ENCODE assay signal across 8 mouse cellular contexts in genomic region chr8:85119052-85119981, GRCm38 (mm10). TPM values are rescaled to one million over a fixed set of nuclear protein-coding genes. Genes with fewer than 3 reads are reported as not detected.
DNase-seq lines count a peak whose midpoint lies in the region; ATAC-seq lines count a peak whose summit lies in the region.

No protein-coding gene starts in this region.

- intact Hi-C loops in heart, postnatal 14 days (cut with DNase I), result no loop called here

- H3K4me2 ChIP-seq in forebrain, embryonic 15.5 days (replicated peaks), result peak overlapping the region; percentile 81
- H3K4me2 ChIP-seq in liver, embryonic 15.5 days, result peak overlapping the region; percentile 55
- H3K4me2 ChIP-seq in neural tube, embryonic 14.5 days (ENCODE audit: low read depth, low read length), result peak overlapping the region; percentile 73

- ATAC-seq in forebrain, embryonic 15.5 days (replicated peaks), result peak; percentile 93
- peak; percentile 42; the same call in 1 of the 2 replicates for ATAC-seq in liver, embryonic 15.5 days (ENCODE audit: insufficient read depth)
- ATAC-seq in neural tube, embryonic 14.5 days (ENCODE audit: low read depth), result peak; percentile 86

- 7% methylated on average over 37 of the region's 37 CpGs for WGBS in forebrain, embryonic 15.5 days
- WGBS in large intestine, adult 2 months, result 5% methylated on average over 37 of the region's 37 CpGs
- 10% methylated on average over 37 of the region's 37 CpGs for WGBS in liver, embryonic 15.5 days (ENCODE audit: insufficient replicate concordance)
- 9% methylated on average over 37 of the region's 37 CpGs for WGBS in neural tube, embryonic 14.5 days

- peak overlapping the region; percentile 64 for H3K27ac ChIP-seq in forebrain, embryonic 15.5 days (replicated peaks)
- peak overlapping the region; percentile 38; the same call in 1 of the 2 replicates for H3K27ac ChIP-seq in liver, embryonic 15.5 days (replicated peaks)
- 0 out of 2 replicates have a peak overlapping the region, but pooled peaks have one; percentile 52 for H3K27ac ChIP-seq in neural tube, embryonic 14.5 days (ENCODE audit: low read depth, low read length)

- DNase-seq in ES-CJ7 (ENCODE audit: low read depth, low spot score), result peak; percentile 97
- DNase-seq in cerebellum, adult 11 months, result peak; percentile 82
- DNase-seq in heart, postnatal 14 days, result peak; percentile 71 to 81
- peak; percentile 80 for DNase-seq in large intestine, adult 2 months (ENCODE audit: low read depth, low spot score)
- DNase-seq in thymus, postnatal 14 days, result peak; percentile 36

- peak overlapping the region; percentile 70 for H3K9ac ChIP-seq in forebrain, embryonic 15.5 days (replicated peaks)
- peak overlapping the region; percentile 32 for H3K9ac ChIP-seq in liver, embryonic 15.5 days
- H3K9ac ChIP-seq in neural tube, embryonic 14.5 days (replicated peaks; ENCODE audit: low read depth, low read length), result peak overlapping the region; percentile 68

- peak overlapping the region; percentile 65 for H3K4me3 ChIP-seq in forebrain, embryonic 15.5 days
- H3K4me3 ChIP-seq in liver, embryonic 15.5 days (replicated peaks), result peak overlapping the region; percentile 56
- peak overlapping the region; percentile 65 for H3K4me3 ChIP-seq in neural tube, embryonic 14.5 days (ENCODE audit: low read depth, low read length)

- H3K4me1 ChIP-seq in forebrain, embryonic 15.5 days, result no peaks in the 10 kb centered on the region
- H3K4me1 ChIP-seq in liver, embryonic 15.5 days (replicated peaks), result no peaks in the 10 kb centered on the region
- no peaks in the 10 kb centered on the region for H3K4me1 ChIP-seq in neural tube, embryonic 14.5 days (ENCODE audit: control insufficient read depth, insufficient read depth, low read length)

- no peaks in the 10 kb centered on the region for H3K36me3 ChIP-seq in forebrain, embryonic 15.5 days
- H3K36me3 ChIP-seq in liver, embryonic 15.5 days (replicated peaks), result no peaks in the 10 kb centered on the region
- no peaks in the 10 kb centered on the region for H3K36me3 ChIP-seq in neural tube, embryonic 14.5 days (ENCODE audit: control insufficient read depth, insufficient read depth, low read length)

- H3K9me3 ChIP-seq in forebrain, embryonic 15.5 days, result no peaks in the 10 kb centered on the region
- H3K9me3 ChIP-seq in liver, embryonic 15.5 days (replicated peaks), result no peaks in the 10 kb centered on the region
- no peaks in the 10 kb centered on the region for H3K9me3 ChIP-seq in neural tube, embryonic 14.5 days (ENCODE audit: control insufficient read depth, low read length)

- no peaks in the 10 kb centered on the region for H3K27me3 ChIP-seq in forebrain, embryonic 15.5 days
- H3K27me3 ChIP-seq in liver, embryonic 15.5 days, result peaks cover 10% of the 10 kb centered on the region
- H3K27me3 ChIP-seq in neural tube, embryonic 14.5 days (ENCODE audit: control insufficient read depth, insufficient read depth, low read length), result no peaks in the 10 kb centered on the region

RNA-seq across cellular contexts. Expression of gene Zfp791, which starts 3.6 kb away (rescaled TPM):
- polyA plus RNA-seq in forebrain, embryonic 15.5 days (2015; fragmentation: Nextera tagmentation; extraction: Ambion mirVana), result 3.8 and 4.1 TPM in 2 replicates
- total RNA-seq in heart, postnatal 14 days (2021), result 1 to 10 TPM; 2.0 to 2.5 TPM
- 0.96 and 1.5 TPM in 2 replicates for polyA plus RNA-seq in large intestine, adult 2 months (2012; rRNA removed)
- 2.1 and 2.8 TPM in 2 replicates for polyA plus RNA-seq in liver, embryonic 15.5 days (2015; fragmentation: Nextera tagmentation; extraction: Ambion mirVana)
- 2.9 and 3.5 TPM in 2 replicates for polyA plus RNA-seq in neural tube, embryonic 14.5 days (2014; fragmentation: Nextera tagmentation; extraction: Ambion mirVana)

RNA-seq across cellular contexts. Expression of gene Cks1brt, which starts 32.4 kb away (rescaled TPM):
- polyA plus RNA-seq in forebrain, embryonic 15.5 days (2015; fragmentation: Nextera tagmentation; extraction: Ambion mirVana), result not detected in 2 replicates
- total RNA-seq in heart, postnatal 14 days (2021), result not detected
- polyA plus RNA-seq in large intestine, adult 2 months (2012; rRNA removed), result not detected in 2 replicates
- not detected in 2 replicates for polyA plus RNA-seq in liver, embryonic 15.5 days (2015; fragmentation: Nextera tagmentation; extraction: Ambion mirVana)
- polyA plus RNA-seq in neural tube, embryonic 14.5 days (2014; fragmentation: Nextera tagmentation; extraction: Ambion mirVana), result not detected in 2 replicates

RNA-seq across cellular contexts. Expression of gene Man2b1, which starts 36.2 kb away (rescaled TPM):
- 16.9 and 17.0 TPM in 2 replicates for polyA plus RNA-seq in forebrain, embryonic 15.5 days (2015; fragmentation: Nextera tagmentation; extraction: Ambion mirVana)
- total RNA-seq in heart, postnatal 14 days (2021), result 10 to 100 TPM; 30.4 to 37.8 TPM
- polyA plus RNA-seq in large intestine, adult 2 months (2012; rRNA removed), result 37.4 and 64.2 TPM in 2 replicates
- polyA plus RNA-seq in liver, embryonic 15.5 days (2015; fragmentation: Nextera tagmentation; extraction: Ambion mirVana), result 29.9 and 33.2 TPM in 2 replicates
- polyA plus RNA-seq in neural tube, embryonic 14.5 days (2014; fragmentation: Nextera tagmentation; extraction: Ambion mirVana), result 15.4 and 20.9 TPM in 2 replicates

RNA-seq across cellular contexts. Expression of gene Wdr83, which starts 38.2 kb away (rescaled TPM):
- polyA plus RNA-seq in forebrain, embryonic 15.5 days (2015; fragmentation: Nextera tagmentation; extraction: Ambion mirVana), result 62.1 and 62.3 TPM in 2 replicates
- 10 to 100 TPM; 27.2 to 27.6 TPM for total RNA-seq in heart, postnatal 14 days (2021)
- polyA plus RNA-seq in large intestine, adult 2 months (2012; rRNA removed), result 29.4 and 33.9 TPM in 2 replicates
- 21.6 and 26.5 TPM in 2 replicates for polyA plus RNA-seq in liver, embryonic 15.5 days (2015; fragmentation: Nextera tagmentation; extraction: Ambion mirVana)
- 47.2 and 47.9 TPM in 2 replicates for polyA plus RNA-seq in neural tube, embryonic 14.5 days (2014; fragmentation: Nextera tagmentation; extraction: Ambion mirVana)

RNA-seq across cellular contexts. Expression of gene Wdr83os, which starts 38.8 kb away (rescaled TPM):
- 120 and 132 TPM in 2 replicates for polyA plus RNA-seq in forebrain, embryonic 15.5 days (2015; fragmentation: Nextera tagmentation; extraction: Ambion mirVana)
- total RNA-seq in heart, postnatal 14 days (2021), result 10 to 100 TPM; 37.0 to 40.2 TPM
- 121 and 139 TPM in 2 replicates for polyA plus RNA-seq in large intestine, adult 2 months (2012; rRNA removed)
- 55.6 and 58.5 TPM in 2 replicates for polyA plus RNA-seq in liver, embryonic 15.5 days (2015; fragmentation: Nextera tagmentation; extraction: Ambion mirVana)
- polyA plus RNA-seq in neural tube, embryonic 14.5 days (2014; fragmentation: Nextera tagmentation; extraction: Ambion mirVana), result 120 and 134 TPM in 2 replicates

Comparison
In these comparisons a context has a peak if more than half of its experiments do, and no peak if none do; other contexts are left out.
1. Peak in every context shown above with its lines: DNase-seq, ATAC-seq, H3K4me3 ChIP-seq and H3K27ac ChIP-seq.
2. DNase-seq: peak in every context shown above with its lines; median percentile 97 in ES-CJ7; 82 in cerebellum, adult 11 months; 80 in large intestine, adult 2 months; 76 in heart, postnatal 14 days; 36 in thymus, postnatal 14 days.
3. ATAC-seq: peak in every context shown above with its lines; median percentile 93 in forebrain, embryonic 15.5 days; 86 in neural tube, embryonic 14.5 days; 42 in liver, embryonic 15.5 days.